Mouse (Mus musculus): ENCODE results near the gene Selplg. TPM values are rescaled to one million over a fixed set of nuclear protein-coding genes. Genes with fewer than 3 reads are reported as not detected.
A peak's percentile ranks its signal among the peaks of the same experiment; 100 is the strongest.

Selplg gene
- polyA plus RNA-seq, 1 experiment: 274 TPM

DNA sequence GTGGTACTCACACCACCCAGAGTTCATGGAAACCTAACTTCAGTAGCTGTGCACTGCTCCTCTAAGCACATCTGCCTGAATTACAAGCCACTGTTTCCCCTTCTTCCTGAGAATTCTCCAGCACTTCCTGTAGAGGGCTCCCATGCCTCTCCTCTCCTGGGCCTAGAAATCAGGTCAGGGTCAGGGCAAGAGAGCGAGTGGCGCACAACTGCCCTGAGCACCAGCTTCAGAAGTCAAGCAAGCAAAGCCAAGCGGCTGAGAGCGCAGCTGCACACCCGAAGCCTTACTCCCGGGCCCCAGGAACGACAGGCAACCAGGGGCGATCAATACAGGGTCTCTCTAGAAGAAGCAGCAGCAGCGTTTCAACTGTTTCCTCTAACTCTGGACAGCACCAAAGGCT lies 15.2 kb upstream of the Selplg start:
- Histone ChIP-seq H3K4me3 (ENCODE audit: extremely low read depth, insufficient read depth, insufficient read length) (no peak overlapping the region), H3K27me3 (ENCODE audit: control insufficient read depth, insufficient read depth, low read length) (no peaks in the 10 kb centered on the region), H3K27ac (ENCODE audit: insufficient read depth, low read length) (no peak overlapping the region), H3K36me3 (ENCODE audit: control insufficient read depth, insufficient read depth, low read length) (peaks cover 50% of the 10 kb centered on the region), H3K4me1 (ENCODE audit: control insufficient read depth, insufficient read depth, insufficient read length) (peaks cover 3% of the 10 kb centered on the region; the same call in 1 of the 2 replicates)
- WGBS: 92% methylated on average over 9 of the region's 9 CpGs
- DNase-seq (ENCODE audit: low read depth in 1 of 2, low spot score in 2 of 2): no peak
- TF ChIP-seq CTCF (IDR thresholded peaks at IDR 0.05; ENCODE audit: extremely low read depth, insufficient read depth, insufficient read length, insufficient replicate concordance) (no peak), POLR2A (IDR thresholded peaks at IDR 0.05; ENCODE audit: low read depth, low read length) (no peak)

- Histone ChIP-seq H3K36me3 (ENCODE audit: control insufficient read depth, insufficient read depth, low read length) (peaks cover 46% of the 10 kb centered on the region), H3K4me3 (ENCODE audit: extremely low read depth, insufficient read depth, insufficient read length) (no peak overlapping the region), H3K27me3 (ENCODE audit: control insufficient read depth, insufficient read depth, low read length) (no peaks in the 10 kb centered on the region), H3K4me1 (ENCODE audit: control insufficient read depth, insufficient read depth, insufficient read length) (peaks cover 8% of the 10 kb centered on the region; the same call in 1 of the 2 replicates), H3K27ac (ENCODE audit: insufficient read depth, low read length) (no peak overlapping the region)
- TF ChIP-seq POLR2A (IDR thresholded peaks at IDR 0.05; ENCODE audit: low read depth, low read length): no peak
- no peak for TF ChIP-seq CTCF (IDR thresholded peaks at IDR 0.05; ENCODE audit: extremely low read depth, insufficient read depth, insufficient read length, insufficient replicate concordance)
- 83% methylated on average over 8 of the region's 8 CpGs for WGBS
- no peak for DNase-seq (ENCODE audit: low read depth in 1 of 2, low spot score in 2 of 2)
Measured at GRCm38 (mm10) chr5:113846656-113847055, 14.2 kb upstream of the Selplg start.

GRCm38 (mm10) chr5:113845627-113846026 lies 13.2 kb upstream of the Selplg start:
- H3K27ac ChIP-seq (ENCODE audit: insufficient read depth, low read length): no peak overlapping the region
- WGBS: 91% methylated on average over 8 of the region's 8 CpGs
- H3K36me3 ChIP-seq (ENCODE audit: control insufficient read depth, insufficient read depth, low read length): peaks cover 39% of the 10 kb centered on the region
- peaks cover 9% of the 10 kb centered on the region; the same call in 1 of the 2 replicates for H3K4me1 ChIP-seq (ENCODE audit: control insufficient read depth, insufficient read depth, insufficient read length)
- no peak overlapping the region for H3K4me3 ChIP-seq (ENCODE audit: extremely low read depth, insufficient read depth, insufficient read length)
- no peak for TF ChIP-seq POLR2A (IDR thresholded peaks at IDR 0.05; ENCODE audit: low read depth, low read length)
- no peak for TF ChIP-seq CTCF (IDR thresholded peaks at IDR 0.05; ENCODE audit: extremely low read depth, insufficient read depth, insufficient read length, insufficient replicate concordance)
- no peaks in the 10 kb centered on the region for H3K27me3 ChIP-seq (ENCODE audit: control insufficient read depth, insufficient read depth, low read length)
- DNase-seq (ENCODE audit: low read depth in 1 of 2, low spot score in 2 of 2): no peak

GRCm38 (mm10) chr5:113844721-113845120 lies 12.3 kb upstream of the Selplg start:
- Histone ChIP-seq H3K4me3 (ENCODE audit: extremely low read depth, insufficient read depth, insufficient read length) (no peak overlapping the region), H3K27me3 (ENCODE audit: control insufficient read depth, insufficient read depth, low read length) (no peaks in the 10 kb centered on the region), H3K36me3 (ENCODE audit: control insufficient read depth, insufficient read depth, low read length) (peaks cover 34% of the 10 kb centered on the region), H3K4me1 (ENCODE audit: control insufficient read depth, insufficient read depth, insufficient read length) (peaks cover 9% of the 10 kb centered on the region; the same call in 1 of the 2 replicates), H3K27ac (ENCODE audit: insufficient read depth, low read length) (no peak overlapping the region)
- peak; percentile 76 to 88 for DNase-seq (ENCODE audit: low read depth in 1 of 2, low spot score in 2 of 2)
- 20% methylated on average over 7 of the region's 7 CpGs for WGBS
- TF ChIP-seq POLR2A (IDR thresholded peaks at IDR 0.05; ENCODE audit: low read depth, low read length) (no peak), CTCF (IDR thresholded peaks at IDR 0.05; ENCODE audit: extremely low read depth, insufficient read depth, insufficient read length, insufficient replicate concordance) (peak; percentile 91)

DNA sequence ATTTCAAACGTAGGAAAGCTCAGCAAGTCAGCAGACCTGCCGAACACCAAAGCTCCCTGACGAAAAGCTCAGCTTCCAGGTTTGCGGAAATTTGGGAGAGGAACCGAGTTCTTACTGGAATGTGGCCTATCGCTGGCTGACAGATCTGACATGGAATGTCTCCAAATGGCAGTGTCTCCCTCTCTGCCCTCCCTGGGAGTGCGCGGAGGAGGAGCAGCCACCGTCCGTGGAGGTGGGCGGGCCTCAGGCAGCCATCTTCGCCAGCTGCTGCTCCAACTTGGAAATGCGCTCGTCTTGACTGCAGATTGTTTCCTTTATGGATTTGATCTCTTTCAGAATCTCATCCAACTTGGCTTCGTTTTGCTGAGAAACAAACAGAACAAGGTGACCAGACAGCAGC lies 11.7 kb upstream of the Selplg start:
- H3K4me3 ChIP-seq (ENCODE audit: extremely low read depth, insufficient read depth, insufficient read length): no peak overlapping the region
- no peak for DNase-seq (ENCODE audit: low read depth in 1 of 2, low spot score in 2 of 2)
- TF ChIP-seq POLR2A (IDR thresholded peaks at IDR 0.05; ENCODE audit: low read depth, low read length) (no peak), CTCF (IDR thresholded peaks at IDR 0.05; ENCODE audit: extremely low read depth, insufficient read depth, insufficient read length, insufficient replicate concordance) (no peak)
- peaks cover 30% of the 10 kb centered on the region for H3K36me3 ChIP-seq (ENCODE audit: control insufficient read depth, insufficient read depth, low read length)
- no peaks in the 10 kb centered on the region for H3K27me3 ChIP-seq (ENCODE audit: control insufficient read depth, insufficient read depth, low read length)
- 84% methylated on average over 15 of the region's 15 CpGs for WGBS
- no peak overlapping the region for H3K27ac ChIP-seq (ENCODE audit: insufficient read depth, low read length)
- peaks cover 9% of the 10 kb centered on the region; the same call in 1 of the 2 replicates for H3K4me1 ChIP-seq (ENCODE audit: control insufficient read depth, insufficient read depth, insufficient read length)

DNA sequence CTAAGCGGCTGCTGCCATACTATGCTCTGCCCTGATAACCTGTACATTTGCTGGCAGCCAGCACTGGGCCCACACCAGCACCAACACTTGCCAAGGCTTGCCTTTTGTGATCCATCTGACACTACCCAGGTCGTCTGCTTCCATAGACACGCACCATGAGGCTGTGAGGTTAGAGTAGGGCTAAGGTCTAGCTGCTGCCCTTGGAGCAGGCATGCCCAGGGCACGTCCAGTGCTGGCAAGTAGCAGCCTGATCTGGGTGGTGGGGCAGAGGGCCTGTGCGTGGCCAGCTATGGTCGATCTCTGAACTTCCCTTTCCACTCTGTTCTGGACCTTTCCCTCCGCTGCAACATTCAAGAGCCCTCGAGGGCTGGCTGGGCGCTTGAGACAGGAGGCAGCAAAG lies 10.5 kb upstream of the Selplg start:
- no peaks in the 10 kb centered on the region for H3K27me3 ChIP-seq (ENCODE audit: control insufficient read depth, insufficient read depth, low read length)
- no peak overlapping the region for H3K4me3 ChIP-seq (ENCODE audit: extremely low read depth, insufficient read depth, insufficient read length)
- H3K27ac ChIP-seq (ENCODE audit: insufficient read depth, low read length): peak overlapping the region; percentile 74
- H3K4me1 ChIP-seq (ENCODE audit: control insufficient read depth, insufficient read depth, insufficient read length): peaks cover 9% of the 10 kb centered on the region; the same call in 1 of the 2 replicates
- TF ChIP-seq CTCF (IDR thresholded peaks at IDR 0.05; ENCODE audit: extremely low read depth, insufficient read depth, insufficient read length, insufficient replicate concordance) (no peak), POLR2A (IDR thresholded peaks at IDR 0.05; ENCODE audit: low read depth, low read length) (no peak)
- 81% methylated on average over 9 of the region's 9 CpGs for WGBS
- peaks cover 26% of the 10 kb centered on the region for H3K36me3 ChIP-seq (ENCODE audit: control insufficient read depth, insufficient read depth, low read length)
- DNase-seq (ENCODE audit: low read depth in 1 of 2, low spot score in 2 of 2): no peak

- WGBS: 43% methylated on average over 9 of the region's 9 CpGs
- H3K4me3 ChIP-seq (ENCODE audit: extremely low read depth, insufficient read depth, insufficient read length): no peak overlapping the region
- peaks cover 22% of the 10 kb centered on the region for H3K36me3 ChIP-seq (ENCODE audit: control insufficient read depth, insufficient read depth, low read length)
- peak overlapping the region; percentile 74 for H3K27ac ChIP-seq (ENCODE audit: insufficient read depth, low read length)
- TF ChIP-seq CTCF (IDR thresholded peaks at IDR 0.05; ENCODE audit: extremely low read depth, insufficient read depth, insufficient read length, insufficient replicate concordance): no peak
- TF ChIP-seq POLR2A (IDR thresholded peaks at IDR 0.05; ENCODE audit: low read depth, low read length): no peak
- peaks cover 11% of the 10 kb centered on the region; the same call in 1 of the 2 replicates for H3K4me1 ChIP-seq (ENCODE audit: control insufficient read depth, insufficient read depth, insufficient read length)
- no peak for DNase-seq (ENCODE audit: low read depth in 1 of 2, low spot score in 2 of 2)
- H3K27me3 ChIP-seq (ENCODE audit: control insufficient read depth, insufficient read depth, low read length): no peaks in the 10 kb centered on the region
Measured at GRCm38 (mm10) chr5:113842244-113842643, 9.8 kb upstream of the Selplg start.

Data from spleen, adult 2 months (tissue).